Mouse (Mus musculus): Measurements from ENCODE around the gene Katnb1.
A peak's percentile ranks its signal among the peaks of the same experiment; 100 is the strongest.

The Katnb1 gene

DNA sequence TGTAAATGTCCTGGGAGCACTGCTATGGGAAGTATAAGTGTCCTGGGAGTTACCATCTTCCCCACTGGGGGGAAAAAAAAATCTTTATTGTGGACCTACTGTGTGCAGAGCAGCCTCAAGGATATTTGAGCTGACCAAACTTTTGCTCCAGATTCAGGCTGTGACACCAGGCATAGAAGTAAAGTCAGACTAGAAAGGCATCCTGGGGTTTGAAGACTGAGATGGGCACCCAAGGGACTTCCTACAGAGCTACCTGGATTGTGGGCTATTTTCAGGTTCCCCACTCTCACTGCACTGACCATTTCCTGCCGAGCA is 58.0 kb downstream of the Katnb1 start:
- DNase-seq (ENCODE audit: low read depth, low spot score) = no peak

- no peak for DNase-seq (ENCODE audit: low read depth, low spot score)
Observed at GRCm38 (mm10) chr8:95140555-95140954, 59.6 kb downstream of the Katnb1 start.

- no peak for DNase-seq (ENCODE audit: low read depth, low spot score)
Observed at GRCm38 (mm10) chr8:95141026-95141425, 60.0 kb downstream of the Katnb1 start.

DNA sequence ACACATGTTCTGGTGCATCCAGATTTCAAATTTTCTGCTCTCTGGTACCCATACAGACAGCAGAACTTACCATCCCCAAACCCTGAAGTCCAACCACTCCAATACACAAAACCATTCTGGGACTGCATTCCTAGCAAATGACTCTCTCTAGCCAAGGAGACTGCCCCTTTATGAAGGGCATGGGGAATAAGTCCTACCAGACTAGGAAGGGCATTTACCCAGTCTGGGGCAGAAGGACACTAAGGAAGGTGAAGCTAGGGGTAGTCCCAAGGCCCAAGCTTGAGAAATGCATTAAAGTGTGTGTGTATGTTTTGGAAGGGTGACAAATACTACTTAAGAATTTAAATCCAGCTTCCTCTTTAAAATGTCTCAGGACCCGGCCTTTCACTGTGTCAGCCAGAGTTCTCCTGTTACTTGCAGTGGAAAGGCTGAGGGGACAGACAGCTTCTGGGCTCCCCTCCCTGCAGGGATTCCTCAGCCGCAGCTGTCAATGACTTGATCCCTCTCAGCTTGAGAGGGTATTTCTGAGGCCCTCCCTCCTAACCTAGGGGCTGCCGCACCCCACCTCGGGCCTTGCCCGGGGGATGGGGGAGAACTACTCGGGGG is 60.6 kb downstream of the Katnb1 start:
- no peak for DNase-seq (ENCODE audit: low read depth, low spot score)

GRCm38 (mm10) chr8:95142075-95142831 is 61.3 kb downstream of the Katnb1 start:
- DNase-seq (ENCODE audit: low read depth, low spot score) = peak; percentile 61

DNA sequence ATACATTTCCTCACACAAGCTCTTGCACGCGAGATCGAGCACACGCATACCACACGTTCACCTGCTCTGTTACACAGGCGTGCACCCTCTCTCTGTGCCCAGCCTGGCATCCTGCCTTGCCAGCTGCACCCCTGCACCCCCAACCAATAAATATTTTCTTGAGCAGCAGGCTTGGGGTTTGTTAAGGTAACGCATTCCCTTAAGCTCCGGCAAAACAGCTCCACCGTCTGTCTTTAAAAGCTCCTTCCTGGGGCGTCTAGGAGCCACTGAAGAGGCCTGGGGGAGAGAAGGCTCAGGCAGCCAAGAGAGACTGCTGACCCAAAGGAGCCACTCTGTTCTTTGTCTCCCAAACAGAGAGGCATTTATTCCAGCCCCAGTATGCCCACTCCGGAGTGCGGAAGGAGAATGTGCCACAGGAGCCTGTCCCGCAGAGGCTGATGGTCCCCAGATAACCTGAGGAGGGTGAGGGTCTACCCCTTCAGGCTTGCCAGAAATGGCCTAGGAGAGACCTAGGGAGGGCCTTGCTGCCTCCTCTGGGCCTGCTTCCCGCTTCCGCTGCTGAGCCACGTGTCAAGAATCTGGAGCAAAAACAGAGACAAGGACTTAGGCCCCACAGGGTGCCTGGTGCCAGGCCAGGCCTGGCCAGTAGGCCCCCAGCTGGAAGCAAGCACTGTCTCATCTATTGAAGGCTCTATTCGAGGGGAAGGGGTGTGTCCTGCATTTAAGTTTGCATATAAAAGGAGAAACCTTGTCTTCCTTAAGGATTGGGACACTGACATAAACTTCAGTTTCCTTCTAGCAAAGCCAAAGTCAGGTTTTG is 62.2 kb downstream of the Katnb1 start:
- DNase-seq (ENCODE audit: low read depth, low spot score) = peak; percentile 31

GRCm38 (mm10) chr8:95143805-95144630 is 63.0 kb downstream of the Katnb1 start:
- no peak for DNase-seq (ENCODE audit: low read depth, low spot score)

GRCm38 (mm10) chr8:95144631-95145015 is 63.6 kb downstream of the Katnb1 start:
- DNase-seq (ENCODE audit: low read depth, low spot score) = no peak

- no peak for DNase-seq (ENCODE audit: low read depth, low spot score)
Observed at GRCm38 (mm10) chr8:95146044-95146745, 65.2 kb downstream of the Katnb1 start.

DNA sequence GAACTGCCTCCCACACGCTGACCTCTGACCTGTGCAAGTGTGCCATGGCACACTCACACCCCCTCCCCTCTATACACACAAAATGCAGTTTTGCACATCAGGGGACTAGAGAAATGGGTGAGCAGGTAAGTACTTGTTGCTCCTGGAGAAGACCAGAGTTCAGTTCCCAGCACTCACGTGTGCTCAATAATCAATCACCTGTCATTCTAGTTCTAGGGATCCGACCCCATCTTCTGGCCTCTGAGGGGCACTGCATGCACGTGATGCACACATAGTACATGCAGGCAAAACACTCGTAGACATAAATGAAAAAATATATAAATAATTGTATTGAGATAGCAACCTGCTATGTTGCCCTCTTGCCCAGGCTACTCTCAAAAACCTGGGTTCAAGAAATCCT is 65.9 kb downstream of the Katnb1 start:
- DNase-seq (ENCODE audit: low read depth, low spot score) = no peak

DNA sequence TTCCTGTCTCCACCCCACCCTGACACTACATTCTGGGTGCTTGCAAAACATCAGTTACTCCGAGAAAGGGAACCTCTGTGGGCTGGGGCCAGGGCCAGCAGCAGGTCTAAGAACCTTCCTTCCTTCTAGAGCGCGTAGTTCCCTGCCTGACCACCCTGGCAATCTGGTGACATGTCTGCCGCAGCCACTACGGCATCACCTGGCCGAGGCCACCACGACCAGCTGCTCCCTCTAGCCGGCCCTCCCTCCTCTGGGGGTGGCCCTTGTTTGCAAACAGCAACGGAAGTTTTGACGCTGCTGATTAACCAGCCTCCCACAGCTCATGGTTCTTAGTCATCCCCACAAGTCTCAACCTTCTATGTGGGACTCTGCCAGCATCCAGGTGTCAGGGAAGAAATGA is 68.4 kb downstream of the Katnb1 start:
- DNase-seq (ENCODE audit: low read depth, low spot score) = no peak

GRCm38 (mm10) chr8:95150608-95151007 is 69.6 kb downstream of the Katnb1 start:
- DNase-seq (ENCODE audit: low read depth, low spot score) = no peak

All from telencephalon, adult 2 months (tissue).